Comparison of ENCODE assay signal across 10 mouse cellular contexts in the genomic region with DNA sequence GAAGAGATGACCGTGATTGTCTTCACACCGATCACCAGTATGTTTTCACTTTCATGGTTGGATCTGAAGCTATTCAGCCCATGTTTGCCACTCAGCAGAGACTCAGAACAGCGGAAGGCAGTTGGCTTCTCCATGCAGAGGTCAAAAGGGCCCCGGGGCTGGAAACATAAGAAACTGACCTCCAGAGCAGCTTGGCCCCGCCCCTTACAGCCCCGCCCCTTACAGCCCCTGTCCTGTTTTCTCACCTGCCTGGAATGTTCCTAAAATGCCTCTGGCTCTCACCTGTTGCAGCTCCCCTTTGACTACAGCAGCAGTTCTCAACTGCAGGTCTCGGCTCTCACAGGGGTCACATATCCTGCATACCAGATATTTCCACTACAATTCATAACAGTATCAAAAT. TPM values are rescaled to one million over a fixed set of nuclear protein-coding genes. Genes with fewer than 3 reads are reported as not detected.
A peak's percentile ranks its signal among the peaks of the same experiment; 100 is the strongest.
DNase-seq lines count a peak whose midpoint lies in the region; ATAC-seq and TF ChIP-seq lines count a peak whose summit lies in the region.
"Had no signal": no experiment of that assay in that cellular context is flagged by ENCODE, and none has a peak within 500 bp of the region (broad histone marks: within the 10 kb centered on the region; RNA-seq: fewer than 3 reads in every experiment).

No protein-coding gene starts in this region.

- H3K27me3 ChIP-seq in kidney, embryonic 16.5 days (ENCODE audit: insufficient read depth, low read length) = no peaks in the 10 kb centered on the region
- no peaks in the 10 kb centered on the region for H3K27me3 ChIP-seq in small intestine, adult 2 months (ENCODE audit: control insufficient read depth, insufficient read depth, low read length)
- no peaks in the 10 kb centered on the region for H3K27me3 ChIP-seq in hindbrain, postnatal 0 days (ENCODE audit: insufficient read depth, low read length)
- H3K27me3 ChIP-seq: embryonic facial prominence, embryonic 12.5 days had no signal

- TF ChIP-seq POLR2A in lung, adult 2 months (IDR thresholded peaks at IDR 0.05; ENCODE audit: borderline replicate concordance, extremely low read depth, low read depth, low read length) = no peak
- no peak for TF ChIP-seq POLR2A in bone marrow, adult 2 months (IDR thresholded peaks at IDR 0.05; ENCODE audit: borderline replicate concordance, control insufficient read depth, low read depth, low read length)
- no peak for TF ChIP-seq POLR2A in small intestine, adult 2 months (IDR thresholded peaks at IDR 0.05; ENCODE audit: low read depth, low read length)

- no peak overlapping the region for H3K9ac ChIP-seq in kidney, embryonic 16.5 days (replicated peaks; ENCODE audit: low read length)
- no peak overlapping the region for H3K9ac ChIP-seq in hindbrain, postnatal 0 days (replicated peaks; ENCODE audit: low read length)
- H3K9ac ChIP-seq: embryonic facial prominence, embryonic 12.5 days had no signal

- H3K4me1 ChIP-seq in lung, adult 2 months (ENCODE audit: control insufficient read depth, insufficient read depth, low read length) = peaks cover 14% of the 10 kb centered on the region
- H3K4me1 ChIP-seq in bone marrow, adult 2 months (ENCODE audit: control insufficient read depth, insufficient read depth, low read length) = no peaks in the 10 kb centered on the region; the same call in 1 of the 2 replicates
- peaks cover 21% of the 10 kb centered on the region for H3K4me1 ChIP-seq in kidney, embryonic 16.5 days (ENCODE audit: insufficient read depth, low read length)
- no peaks in the 10 kb centered on the region for H3K4me1 ChIP-seq in small intestine, adult 2 months (ENCODE audit: control insufficient read depth, insufficient read depth, insufficient read length, low read length)
- peaks cover 6% of the 10 kb centered on the region for H3K4me1 ChIP-seq in hindbrain, postnatal 0 days (ENCODE audit: insufficient read depth, low read length)

- 23% methylated on average over 7 of the region's 7 CpGs for WGBS in lung, adult 2 months
- 53% methylated on average over 7 of the region's 7 CpGs for WGBS in bone marrow, adult 2 months
- 29% methylated on average over 7 of the region's 7 CpGs for WGBS in kidney, embryonic 16.5 days
- 25% methylated on average over 7 of the region's 7 CpGs for WGBS in small intestine, adult 2 months
- WGBS in hindbrain, postnatal 0 days = 49% methylated on average over 7 of the region's 7 CpGs

- peak overlapping the region; percentile 11; the same call in 1 of the 2 replicates for H3K4me2 ChIP-seq in kidney, embryonic 16.5 days (replicated peaks; ENCODE audit: low read depth, low read length)
- H3K4me2 ChIP-seq in hindbrain, postnatal 0 days (ENCODE audit: low read depth, low read length) = no peak overlapping the region
- H3K4me2 ChIP-seq: embryonic facial prominence, embryonic 12.5 days had no signal

- DNase-seq in lung, adult 2 months = no peak
- no peak for DNase-seq in lung, postnatal 4 days
- no peak for DNase-seq in ovary, postnatal 10 days (ENCODE audit: low spot score)
- no peak for DNase-seq in hindbrain, postnatal 0 days (ENCODE audit: low spot score)
- no peak for DNase-seq in gastrocnemius, postnatal 25 days

- peak overlapping the region; percentile 36 for H3K4me3 ChIP-seq in lung, adult 2 months (replicated peaks; ENCODE audit: extremely low read depth, low read depth, low read length)
- H3K4me3 ChIP-seq in bone marrow, adult 2 months (replicated peaks; ENCODE audit: control insufficient read depth, low read depth, low read length) = peak overlapping the region; percentile 44
- no peak overlapping the region for H3K4me3 ChIP-seq in kidney, embryonic 16.5 days (ENCODE audit: low read length)
- H3K4me3 ChIP-seq in small intestine, adult 2 months (ENCODE audit: low read depth, low read length) = peak overlapping the region; percentile 45
- H3K4me3 ChIP-seq in hindbrain, postnatal 0 days (ENCODE audit: low read length) = no peak overlapping the region
- H3K4me3 ChIP-seq: embryonic facial prominence, embryonic 12.5 days had no signal

- ATAC-seq in kidney, embryonic 16.5 days (ENCODE audit: low FRiP score, low TSS enrichment) = no peak
- ATAC-seq in hindbrain, postnatal 0 days = no peak

- H3K9me3 ChIP-seq in kidney, embryonic 16.5 days (ENCODE audit: low read length) = no peaks in the 10 kb centered on the region
- H3K9me3 ChIP-seq in hindbrain, postnatal 0 days (ENCODE audit: low read length) = no peaks in the 10 kb centered on the region
- H3K9me3 ChIP-seq: embryonic facial prominence, embryonic 12.5 days; G1E had no signal

- no peak overlapping the region for H3K27ac ChIP-seq in bone marrow, adult 2 months (ENCODE audit: control insufficient read depth, insufficient read depth, low read depth, low read length, poor library complexity)
- peak overlapping the region; percentile 25; the same call in 1 of the 2 replicates for H3K27ac ChIP-seq in kidney, embryonic 16.5 days (ENCODE audit: low read length)
- H3K27ac ChIP-seq in small intestine, adult 2 months (ENCODE audit: insufficient read depth, low read depth, low read length) = no peak overlapping the region
- no peak overlapping the region for H3K27ac ChIP-seq in hindbrain, postnatal 0 days
- H3K27ac ChIP-seq: embryonic facial prominence, embryonic 12.5 days had no signal

- TF ChIP-seq CTCF in lung, adult 2 months (IDR thresholded peaks at IDR 0.05; ENCODE audit: insufficient read depth, low read length) = no peak
- TF ChIP-seq CTCF in bone marrow, adult 2 months (IDR thresholded peaks at IDR 0.05; ENCODE audit: control insufficient read depth, insufficient read depth, low read length) = no peak
- no peak for TF ChIP-seq CTCF in small intestine, adult 2 months (IDR thresholded peaks at IDR 0.05; ENCODE audit: extremely low read depth, insufficient read length, insufficient replicate concordance, low read depth, low read length)
- no peak for TF ChIP-seq CTCF in hindbrain, postnatal 0 days (IDR thresholded peaks at IDR 0.05; ENCODE audit: low read depth)

- H3K36me3 ChIP-seq in kidney, embryonic 16.5 days (ENCODE audit: insufficient read depth, low read length) = no peaks in the 10 kb centered on the region
- no peaks in the 10 kb centered on the region for H3K36me3 ChIP-seq in small intestine, adult 2 months (ENCODE audit: control insufficient read depth, insufficient read depth, low read length)
- H3K36me3 ChIP-seq in hindbrain, postnatal 0 days (ENCODE audit: insufficient read depth, low read length) = no peaks in the 10 kb centered on the region
- H3K36me3 ChIP-seq: embryonic facial prominence, embryonic 12.5 days; G1E had no signal

RNA-seq across cellular contexts. Expression of a gene that starts 29.5 kb away (rescaled TPM):
- 91.0 and 94.6 TPM in 2 replicates for polyA plus RNA-seq in lung, adult 2 months (2012; rRNA removed)
- polyA plus RNA-seq in bone marrow, adult 2 months (2011; ENCODE audit: insufficient read depth, insufficient read length, low replicate concordance, missing spikeins) = 71.0 and 96.6 TPM in 2 replicates
- polyA plus RNA-seq in kidney, embryonic 16.5 days (2015; fragmentation: Nextera tagmentation; extraction: Ambion mirVana) = 15.7 and 18.8 TPM in 2 replicates
- 18.5 and 46.6 TPM in 2 replicates for polyA plus RNA-seq in small intestine, adult 2 months (2012; rRNA removed)
- total RNA-seq in hindbrain, postnatal 0 days (2014; rRNA removed) = 54.0 and 65.6 TPM in 2 replicates
- polyA plus RNA-seq in hindbrain, postnatal 0 days (2015; fragmentation: Nextera tagmentation; extraction: Ambion mirVana) = 12.8 and 13.2 TPM in 2 replicates
- total RNA-seq in gastrocnemius, postnatal 25 days (2021) = 10 to 100 TPM; 72.6 to 78.7 TPM

Comparison
In these comparisons a context has a peak if more than half of its experiments do, and no peak if none do; other contexts are left out.
1. H3K4me3 ChIP-seq: peak in lung, adult 2 months (single experiment), bone marrow, adult 2 months (single experiment) and small intestine, adult 2 months (single experiment); none in kidney, embryonic 16.5 days (single experiment) and hindbrain, postnatal 0 days (single experiment).